In the genomic region with DNA sequence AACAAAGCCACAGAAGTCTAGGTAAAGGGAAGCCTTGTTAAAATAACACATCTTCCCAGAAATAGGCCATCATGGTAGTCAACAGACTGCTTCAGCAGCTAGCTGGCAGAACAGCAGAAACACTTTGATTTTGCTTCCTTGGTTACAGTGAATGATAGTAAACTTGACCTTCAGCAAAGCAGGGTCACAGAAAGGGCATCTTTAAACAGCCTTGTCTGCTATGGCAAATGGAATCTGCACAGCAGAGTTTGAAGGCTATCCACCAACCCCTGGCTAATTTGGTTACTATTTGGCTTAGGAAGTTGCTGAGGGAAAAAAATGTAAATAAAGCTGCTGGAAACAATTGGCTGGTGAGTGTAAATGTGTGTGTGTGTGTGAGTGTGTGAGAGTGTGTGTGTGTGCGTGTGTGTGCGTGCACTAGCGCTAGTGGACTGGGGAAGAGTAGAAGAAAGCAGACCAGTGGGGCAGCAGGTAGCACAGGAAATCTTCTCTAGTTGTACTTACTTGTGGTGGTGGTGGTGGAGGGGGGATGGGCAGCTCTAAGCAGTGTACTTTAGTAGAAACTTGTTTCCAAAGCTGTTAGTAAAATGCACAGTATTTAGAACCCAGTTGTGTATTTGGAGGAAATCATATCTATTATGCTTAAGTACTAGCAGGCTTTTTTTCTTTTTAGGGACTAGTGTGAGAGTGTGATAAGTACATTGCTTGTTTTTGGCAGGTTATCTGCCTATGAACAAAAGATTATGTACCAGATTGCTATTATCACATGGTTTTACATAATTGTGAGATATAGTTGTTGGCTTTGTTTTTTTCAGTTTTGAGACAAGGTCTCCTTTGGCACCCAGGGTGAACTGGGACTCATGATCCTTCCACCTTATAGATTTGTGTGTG, we compare ENCODE assay signal across 11 mouse cellular contexts. TPM values are rescaled to one million over a fixed set of nuclear protein-coding genes. Genes with fewer than 3 reads are reported as not detected.
DNase-seq lines count a peak whose midpoint lies in the region; TF ChIP-seq lines count a peak whose summit lies in the region.
"Had no signal": no experiment of that assay in that cellular context is flagged by ENCODE, and none has a peak within 500 bp of the region (broad histone marks: within the 10 kb centered on the region; RNA-seq: fewer than 3 reads in every experiment).

No protein-coding gene starts in this region.

- peaks cover 5 to 11% of the 10 kb centered on the region in 2 experiments for H3K4me1 ChIP-seq in MEL (ENCODE audit: control insufficient read depth in 1 of 2, insufficient read depth in 2 of 2, low read length in 2 of 2)

- no peak overlapping the region for H3K4me3 ChIP-seq in layer of hippocampus, adult 2 months
- H3K4me3 ChIP-seq in MEL (ENCODE audit: control insufficient read depth in 1 of 2, insufficient read depth in 1 of 2, low read depth in 2 of 2, low read length in 2 of 2), result no peak overlapping the region
- H3K4me3 ChIP-seq: hindbrain, embryonic 13.5 days; neural tube, embryonic 13.5 days had no signal

- peak; percentile 64 to 68; a peak in 3 of 4 replicates for TF ChIP-seq EP300 in MEL (IDR thresholded peaks at IDR 0.05; ENCODE audit: low read depth in 1 of 2, low read length in 2 of 2)

- H3K36me3 ChIP-seq in MEL (ENCODE audit: control insufficient read depth in 1 of 2, insufficient read depth in 2 of 2, low read length in 2 of 2), result peaks cover 4 to 11% of the 10 kb centered on the region in 2 experiments

- H3K9me3 ChIP-seq in MEL (replicated peaks; ENCODE audit: insufficient read depth, low read length), result no peaks in the 10 kb centered on the region
- H3K9me3 ChIP-seq: hindbrain, embryonic 13.5 days; neural tube, embryonic 13.5 days had no signal

- H3K27ac ChIP-seq in layer of hippocampus, adult 2 months, result peak overlapping the region; percentile 21; the same call in 1 of the 2 replicates
- no peak overlapping the region; the same call in 1 of the 2 replicates for H3K27ac ChIP-seq in MEL (ENCODE audit: control insufficient read depth, low read depth, low read length)
- H3K27ac ChIP-seq: hindbrain, embryonic 13.5 days; neural tube, embryonic 13.5 days had no signal

- H3K27me3 ChIP-seq in MEL (ENCODE audit: control insufficient read depth in 1 of 2, insufficient read depth in 2 of 2, low read length in 2 of 2), result no peaks in the 10 kb centered on the region
- H3K27me3 ChIP-seq: hindbrain, embryonic 13.5 days; neural tube, embryonic 13.5 days had no signal

- no peak for TF ChIP-seq RAD21 in MEL (IDR thresholded peaks at IDR 0.05; ENCODE audit: low read depth, low read length)

- H3K9ac ChIP-seq in MEL (ENCODE audit: control insufficient read depth, low read depth, low read length, poor library complexity, severe bottlenecking), result no peak overlapping the region
- H3K9ac ChIP-seq: hindbrain, embryonic 13.5 days; neural tube, embryonic 13.5 days had no signal

- no peak for TF ChIP-seq POLR2A in MEL (IDR thresholded peaks at IDR 0.05; ENCODE audit: control insufficient read depth in 1 of 2, insufficient read depth in 1 of 2, low read depth in 1 of 2, low read length in 2 of 2, poor library complexity in 1 of 2)

- peaks cover 4% of the 10 kb centered on the region; the same call in 1 of the 2 replicates for H3K79me2 ChIP-seq in MEL (ENCODE audit: control insufficient read depth, insufficient read depth, low read length, poor library complexity)

- TF ChIP-seq CTCF in layer of hippocampus, adult 2 months (conservative IDR thresholded peaks at IDR 0.05), result no peak
- no peak for TF ChIP-seq CTCF in MEL (IDR thresholded peaks at IDR 0.05 in 2 of 3, conservative IDR thresholded peaks at IDR 0.05 in 1 of 3; ENCODE audit: control insufficient read depth in 1 of 3, insufficient read depth in 1 of 3, low read depth in 2 of 3, low read length in 3 of 3, poor library complexity in 1 of 3, severe bottlenecking in 1 of 3)

- no peak for DNase-seq in layer of hippocampus, adult 2 months (ENCODE audit: low spot score in 2 of 2)
- no peak for DNase-seq in layer of hippocampus, postnatal 36 days
- DNase-seq in CD4-positive helper T cell, adult 2 months (ENCODE audit: low read depth, low spot score), result peak; percentile 36
- peak; percentile 32 for DNase-seq in MEL (ENCODE audit: low read depth, low spot score)
- peak; percentile 31 for DNase-seq in lung, postnatal 36 days
- DNase-seq in cerebellum, adult 18-20 months, result no peak
- DNase-seq in neural tube, embryonic 10.5 days (ENCODE audit: extremely low spot score, low spot score), result no peak
- no peak for DNase-seq in kidney, postnatal 14 days
- DNase-seq: cerebellum, adult 8-10 months had no signal

TF ChIP-seq in MEL, 35 proteins besides CTCF, POLR2A, EP300 and RAD21:
- TF ChIP-seq ZNF384 (IDR thresholded peaks at IDR 0.05; ENCODE audit: low read depth, low read length) (peak; percentile 83), GATA1 (IDR thresholded peaks at IDR 0.05; ENCODE audit: low read depth, low read length) (peak; percentile 59), USF2 (IDR thresholded peaks at IDR 0.05; ENCODE audit: borderline replicate concordance in 1 of 2, insufficient read depth in 1 of 2, low read depth in 1 of 2, low read length in 2 of 2) (no peak), RCOR1 (IDR thresholded peaks at IDR 0.05; ENCODE audit: low read depth, low read length) (peak; percentile 76), TCF12 (IDR thresholded peaks at IDR 0.05; ENCODE audit: low read depth, low read length) (peak; percentile 81; the same call in 1 of the 2 replicates), USF1 (IDR thresholded peaks at IDR 0.05; ENCODE audit: low read depth, low read length) (peak; percentile 18; the same call in 1 of the 2 replicates), MEF2A (IDR thresholded peaks at IDR 0.05; ENCODE audit: extremely low read depth, insufficient replicate concordance, low read depth, low read length, poor library complexity, severe bottlenecking) (no peak), ETS1 (IDR thresholded peaks at IDR 0.05; ENCODE audit: low read depth, low read length) (peak; percentile 37; the same call in 1 of the 2 replicates)

RNA-seq across cellular contexts. Expression of gene Nr2c2, which starts 41.1 kb away (rescaled TPM):
- total RNA-seq in layer of hippocampus, adult 2 months (2021), result 10 to 100 TPM; 88.6 to 92.3 TPM
- 10 to 100 TPM; 77.6 to 87.9 TPM for total RNA-seq in layer of hippocampus, postnatal 36 days (2021)
- 12.1 and 20.1 TPM in 2 replicates for total RNA-seq in MEL (2012; rRNA removed)
- 10 to 100 TPM in 1 of 2 experiments, not detected in 1; 17.0 TPM for polyA plus RNA-seq in MEL (2012; ENCODE audit: insufficient read depth in 1 of 2, insufficient read length in 2 of 2, low read depth in 1 of 2, low replicate concordance in 2 of 2, missing spikeins in 1 of 2)

RNA-seq across cellular contexts. Expression of gene Mrps25, which starts 51.6 kb away (rescaled TPM):
- total RNA-seq in layer of hippocampus, adult 2 months (2021), result 10 to 100 TPM; 49.5 to 51.8 TPM
- total RNA-seq in layer of hippocampus, postnatal 36 days (2021), result 10 to 100 TPM; 53.2 to 56.2 TPM
- 87.7 and 109 TPM in 2 replicates for total RNA-seq in MEL (2012; rRNA removed)
- polyA plus RNA-seq in MEL (2012; ENCODE audit: insufficient read depth in 1 of 2, insufficient read length in 2 of 2, low read depth in 1 of 2, low replicate concordance in 2 of 2, missing spikeins in 1 of 2), result 100 to 1,000 TPM in 1 of 2 experiments, 10 to 100 TPM in 1; 94.7 to 261 TPM

Comparison
In these comparisons a context has a peak if more than half of its experiments do, and no peak if none do; other contexts are left out.
1. DNase-seq: peak in CD4-positive helper T cell, adult 2 months (single experiment), MEL (single experiment) and lung, postnatal 36 days (single experiment); none in layer of hippocampus, adult 2 months (0 of 2), layer of hippocampus, postnatal 36 days (0 of 2), cerebellum, adult 18-20 months (0 of 2), neural tube, embryonic 10.5 days (single experiment) and kidney, postnatal 14 days (single experiment).